Mouse (Mus musculus): ENCODE results near the gene Scimp. TPM values are rescaled to one million over a fixed set of nuclear protein-coding genes. Genes with fewer than 3 reads are reported as not detected.

Gene Scimp
- polyA plus RNA-seq, 1 experiment from 2014 or later: 0.22 TPM

GRCm38 (mm10) chr11:70831201-70831600 is 18.8 kb upstream of the Scimp start:
- 70% methylated on average over 3 of the region's 3 CpGs for WGBS
- no peak overlapping the region for H3K9ac ChIP-seq
- no peaks in the 10 kb centered on the region for H3K36me3 ChIP-seq
- no peaks in the 10 kb centered on the region for H3K27me3 ChIP-seq
- H3K9me3 ChIP-seq: no peaks in the 10 kb centered on the region; the same call in 1 of the 2 replicates
- no peak overlapping the region for H3K27ac ChIP-seq
- H3K4me3 ChIP-seq: no peak overlapping the region
- H3K4me1 ChIP-seq: no peaks in the 10 kb centered on the region
- ATAC-seq (ENCODE audit: low FRiP score, low read depth): no peak
- no peak overlapping the region for H3K4me2 ChIP-seq (replicated peaks)

- WGBS: 86% methylated on average over 11 of the region's 11 CpGs
These were observed 16.7 kb upstream of the Scimp start for GRCm38 (mm10) chr11:70828975-70829615.

GRCm38 (mm10) chr11:70826207-70826606 is 13.8 kb upstream of the Scimp start:
- Histone ChIP-seq H3K36me3 (no peaks in the 10 kb centered on the region), H3K27me3 (no peaks in the 10 kb centered on the region), H3K9me3 (no peaks in the 10 kb centered on the region; the same call in 1 of the 2 replicates), H3K9ac (no peak overlapping the region), H3K4me3 (no peak overlapping the region), H3K27ac (no peak overlapping the region), H3K4me1 (peaks cover 8% of the 10 kb centered on the region), H3K4me2 (replicated peaks) (no peak overlapping the region)
- 78% methylated on average over 2 of the region's 2 CpGs for WGBS
- no peak for ATAC-seq (ENCODE audit: low FRiP score, low read depth)

More at GRCm38 (mm10) chr11:70828975-70829615, 16.7 kb upstream of the Scimp start:
- Histone ChIP-seq H3K36me3 (no peaks in the 10 kb centered on the region), H3K9ac (no peak overlapping the region), H3K4me3 (no peak overlapping the region), H3K4me2 (replicated peaks) (no peak overlapping the region), H3K4me1 (no peaks in the 10 kb centered on the region), H3K27me3 (no peaks in the 10 kb centered on the region), H3K27ac (no peak overlapping the region), H3K9me3 (no peaks in the 10 kb centered on the region; the same call in 1 of the 2 replicates)
- no peak for ATAC-seq (ENCODE audit: low FRiP score, low read depth)

DNA sequence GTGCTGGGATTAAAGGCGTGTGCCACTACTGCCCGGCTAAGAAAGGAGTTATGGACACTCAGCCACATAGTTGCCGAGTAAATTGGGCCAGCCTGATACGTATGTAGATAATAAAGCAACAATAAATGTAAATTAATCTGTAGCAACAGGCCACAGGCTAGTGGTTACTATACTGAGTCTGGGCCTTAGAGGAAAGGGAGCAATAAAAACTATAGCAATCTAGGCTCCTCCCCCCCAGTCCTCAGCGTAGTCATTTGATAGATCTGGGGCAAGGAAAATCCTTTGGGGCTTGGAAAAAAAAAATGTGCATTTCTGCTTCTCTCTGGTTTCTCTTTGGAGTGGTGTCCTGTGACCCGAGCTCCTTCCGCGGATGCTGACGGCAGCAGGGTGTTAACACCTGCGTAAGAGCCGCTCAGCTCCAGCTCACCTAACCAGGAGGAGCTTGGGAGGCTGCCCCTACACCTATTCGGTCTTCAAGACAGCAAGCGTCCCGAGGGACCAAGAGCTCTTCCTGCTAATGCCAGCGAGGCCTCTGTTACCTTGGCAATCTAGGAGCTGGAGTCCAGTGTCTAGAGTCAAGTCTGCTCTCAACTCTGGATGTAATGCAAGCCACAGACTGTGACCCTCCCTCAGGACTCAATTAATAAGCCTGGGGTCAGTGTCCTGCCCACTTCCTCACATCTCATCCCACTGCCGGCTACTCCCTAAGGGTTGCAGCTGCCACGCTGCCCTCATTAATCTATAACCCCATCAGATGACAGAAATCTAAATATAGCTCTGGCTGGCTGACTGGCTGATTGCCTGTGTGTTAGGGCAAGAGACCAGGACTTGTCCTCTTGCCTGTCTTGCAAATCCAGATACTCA is 9.6 kb upstream of the Scimp start:
- 37% methylated on average over 17 of the region's 17 CpGs for WGBS
- ATAC-seq (ENCODE audit: low FRiP score, low read depth): no peak

GRCm38 (mm10) chr11:70820120-70820519 is 7.7 kb upstream of the Scimp start:
- Histone ChIP-seq H3K4me1 (peaks cover 8% of the 10 kb centered on the region), H3K9me3 (no peaks in the 10 kb centered on the region), H3K27ac (no peak overlapping the region), H3K9ac (no peak overlapping the region), H3K27me3 (no peaks in the 10 kb centered on the region), H3K4me3 (no peak overlapping the region), H3K4me2 (replicated peaks) (no peak overlapping the region), H3K36me3 (no peaks in the 10 kb centered on the region)
- no peak for ATAC-seq (ENCODE audit: low FRiP score, low read depth)
- 51% methylated on average over 8 of the region's 8 CpGs for WGBS

More for the DNA sequence above, 9.6 kb upstream of the Scimp start:
- no peaks in the 10 kb centered on the region; the same call in 1 of the 2 replicates for H3K9me3 ChIP-seq
- H3K27me3 ChIP-seq: no peaks in the 10 kb centered on the region
- H3K36me3 ChIP-seq: no peaks in the 10 kb centered on the region
- H3K9ac ChIP-seq: no peak overlapping the region
- no peak overlapping the region for H3K4me3 ChIP-seq
- H3K4me2 ChIP-seq (replicated peaks): no peak overlapping the region
- H3K4me1 ChIP-seq: peaks cover 8% of the 10 kb centered on the region
- H3K27ac ChIP-seq: no peak overlapping the region

GRCm38 (mm10) chr11:70816770-70817169 is 4.4 kb upstream of the Scimp start:
- Histone ChIP-seq H3K4me1 (peaks cover 2% of the 10 kb centered on the region; the same call in 1 of the 2 replicates), H3K4me3 (no peak overlapping the region), H3K4me2 (replicated peaks) (no peak overlapping the region), H3K9ac (no peak overlapping the region), H3K36me3 (no peaks in the 10 kb centered on the region), H3K27me3 (no peaks in the 10 kb centered on the region), H3K27ac (no peak overlapping the region), H3K9me3 (no peaks in the 10 kb centered on the region)
- WGBS: 72% methylated on average over 4 of the region's 4 CpGs
- no peak for ATAC-seq (ENCODE audit: low FRiP score, low read depth)

DNA sequence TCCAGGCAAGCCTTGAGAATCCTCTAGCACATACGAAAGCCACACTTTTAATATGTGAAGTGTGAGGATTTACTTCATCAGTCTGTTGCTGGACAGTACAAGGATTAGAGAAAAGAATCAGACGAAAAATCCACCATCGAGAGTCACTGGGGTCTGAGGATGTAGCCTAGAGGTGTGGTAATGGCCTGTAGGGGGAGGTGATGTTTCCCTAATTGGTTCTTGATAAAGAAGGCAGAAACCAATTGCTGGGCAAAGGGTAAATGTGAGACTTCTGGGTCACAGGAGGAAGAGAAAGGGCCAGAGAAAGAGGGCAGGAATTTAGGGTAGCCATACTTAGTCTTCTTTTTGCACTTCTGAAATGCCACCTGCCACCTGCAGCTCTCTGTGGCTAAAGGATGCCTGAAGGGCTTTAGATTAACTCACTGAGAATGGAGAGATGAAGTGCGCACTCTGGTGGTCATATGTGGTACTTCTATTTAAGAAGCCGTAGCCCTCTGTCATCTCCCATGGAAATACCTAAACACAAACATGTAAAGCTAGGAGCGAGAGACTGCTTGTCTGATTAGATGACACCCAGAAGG is 3.2 kb upstream of the Scimp start:
- ATAC-seq (ENCODE audit: low FRiP score, low read depth): no peak
- Histone ChIP-seq H3K9ac (no peak overlapping the region), H3K36me3 (no peaks in the 10 kb centered on the region), H3K27ac (no peak overlapping the region), H3K9me3 (no peaks in the 10 kb centered on the region), H3K4me3 (no peak overlapping the region), H3K4me2 (replicated peaks) (no peak overlapping the region), H3K27me3 (no peaks in the 10 kb centered on the region), H3K4me1 (no peaks in the 10 kb centered on the region)
- 27% methylated on average over 6 of the region's 6 CpGs for WGBS

DNA sequence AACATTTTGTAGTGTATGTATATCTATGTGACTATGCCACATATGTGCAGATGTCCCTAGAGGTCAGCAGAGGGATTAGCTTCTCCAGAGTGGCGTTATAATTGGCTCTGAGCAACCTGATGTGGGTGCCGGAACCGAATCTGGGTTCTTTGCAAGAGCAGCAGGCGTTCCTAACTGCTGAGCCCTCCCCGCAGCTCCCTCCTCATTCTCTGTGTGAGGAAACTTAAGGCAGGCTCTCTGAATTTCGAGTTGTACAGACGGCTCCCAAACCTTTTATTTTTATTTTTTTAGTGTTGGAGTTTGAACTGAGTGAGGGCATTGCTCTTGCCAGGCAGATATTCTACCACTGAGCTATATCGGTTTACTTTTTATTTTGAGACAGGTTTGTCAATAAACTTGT is 2.7 kb upstream of the Scimp start:
- H3K27ac ChIP-seq: no peak overlapping the region
- H3K27me3 ChIP-seq: no peaks in the 10 kb centered on the region
- H3K4me3 ChIP-seq: no peak overlapping the region
- no peaks in the 10 kb centered on the region for H3K9me3 ChIP-seq
- 74% methylated on average over 8 of the region's 8 CpGs for WGBS
- no peak overlapping the region for H3K4me2 ChIP-seq (replicated peaks)
- H3K36me3 ChIP-seq: no peaks in the 10 kb centered on the region
- ATAC-seq (ENCODE audit: low FRiP score, low read depth): no peak
- no peak overlapping the region for H3K9ac ChIP-seq
- H3K4me1 ChIP-seq: no peaks in the 10 kb centered on the region

DNA sequence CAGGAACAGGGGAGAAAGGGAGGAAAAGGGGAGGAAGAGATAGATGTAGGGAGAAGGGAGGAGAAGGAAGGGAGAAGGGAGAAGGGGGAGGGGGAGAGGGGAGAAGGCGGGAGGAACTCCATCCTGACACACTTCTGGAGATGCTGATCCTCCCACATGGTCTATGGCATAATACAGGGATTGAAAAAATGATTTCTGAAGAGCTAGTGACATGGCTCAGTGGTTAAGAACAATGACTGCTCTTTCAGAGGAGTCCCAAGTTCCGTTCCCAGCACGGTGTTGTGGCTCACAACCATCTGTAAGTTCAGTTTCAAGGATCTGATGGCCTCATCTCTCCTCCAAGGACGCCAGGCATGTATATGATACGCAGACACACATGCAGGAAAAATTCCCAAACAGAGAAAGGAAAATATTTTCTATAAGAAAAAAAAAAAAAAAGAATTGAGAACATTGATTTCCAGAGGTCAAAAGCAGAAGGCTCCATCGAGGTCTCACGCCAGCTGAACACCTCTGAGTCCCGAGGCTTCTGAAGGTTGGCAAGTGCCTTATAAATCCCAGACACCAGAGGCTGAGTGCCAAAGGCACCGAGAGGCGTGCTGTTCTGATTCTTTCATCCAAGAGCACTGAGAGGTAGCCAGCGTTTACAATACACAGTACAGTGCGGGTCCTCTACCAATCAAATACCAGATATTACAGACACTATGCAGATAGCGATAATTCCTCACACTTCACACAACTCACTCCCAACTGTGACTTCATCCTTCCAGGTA is 730 bp downstream of the Scimp start:
- Histone ChIP-seq H3K9ac (no peak overlapping the region), H3K4me2 (replicated peaks) (no peak overlapping the region), H3K27me3 (no peaks in the 10 kb centered on the region), H3K4me3 (no peak overlapping the region), H3K4me1 (no peaks in the 10 kb centered on the region), H3K36me3 (no peaks in the 10 kb centered on the region), H3K9me3 (no peaks in the 10 kb centered on the region), H3K27ac (no peak overlapping the region)
- 75% methylated on average over 13 of the region's 13 CpGs for WGBS
- no peak for ATAC-seq (ENCODE audit: low FRiP score, low read depth)

DNA sequence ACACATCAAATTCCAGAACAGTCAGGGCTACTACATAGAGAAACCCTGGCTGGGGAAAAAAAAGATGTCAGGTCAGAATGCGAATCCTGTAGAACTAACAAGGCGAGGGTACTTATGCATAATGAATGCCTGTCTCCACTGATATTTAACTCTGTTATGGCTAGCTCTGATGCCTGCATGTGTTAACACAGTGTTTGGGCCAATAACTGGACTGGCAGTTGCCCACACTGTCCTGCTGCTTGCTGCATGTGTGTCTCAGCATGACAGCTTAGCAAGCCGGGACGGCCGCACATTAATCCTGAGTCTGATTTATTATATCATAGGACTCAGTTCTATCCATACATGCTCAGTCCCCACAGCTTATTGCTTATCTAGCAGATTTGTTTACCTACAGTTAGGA is 1.3 kb downstream of the Scimp start:
- ATAC-seq (ENCODE audit: low FRiP score, low read depth): no peak
- Histone ChIP-seq H3K27me3 (no peaks in the 10 kb centered on the region), H3K4me1 (no peaks in the 10 kb centered on the region), H3K4me3 (no peak overlapping the region), H3K4me2 (replicated peaks) (no peak overlapping the region), H3K9ac (no peak overlapping the region), H3K36me3 (no peaks in the 10 kb centered on the region), H3K9me3 (no peaks in the 10 kb centered on the region), H3K27ac (no peak overlapping the region)
- 78% methylated on average over 5 of the region's 5 CpGs for WGBS

DNA sequence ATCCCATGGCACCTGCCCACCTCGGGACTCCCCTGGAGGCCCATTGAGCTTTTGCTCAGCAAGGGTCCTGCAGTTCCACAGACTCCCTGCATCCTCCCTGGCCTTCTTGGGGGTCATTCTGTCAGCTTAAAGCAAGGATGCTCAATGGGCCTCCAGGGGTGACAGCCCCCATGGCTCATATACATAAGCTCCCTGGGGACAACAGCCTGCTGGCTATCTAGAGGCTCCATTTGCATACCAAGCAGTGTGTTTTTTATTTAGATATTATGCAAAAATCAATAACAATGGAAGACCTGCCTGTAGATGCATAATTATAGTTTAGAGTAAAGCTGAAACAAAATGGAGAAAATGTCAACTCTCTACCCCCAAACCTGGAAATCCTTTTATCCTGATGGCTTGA is 3.4 kb downstream of the Scimp start:
- 5% methylated on average over 1 of the region's 1 CpGs for WGBS
- no peaks in the 10 kb centered on the region for H3K36me3 ChIP-seq
- no peaks in the 10 kb centered on the region for H3K27me3 ChIP-seq
- H3K27ac ChIP-seq: no peak overlapping the region
- no peak for ATAC-seq (ENCODE audit: low FRiP score, low read depth)
- H3K9ac ChIP-seq: no peak overlapping the region
- H3K4me2 ChIP-seq (replicated peaks): no peak overlapping the region
- no peak overlapping the region for H3K4me3 ChIP-seq
- H3K4me1 ChIP-seq: no peaks in the 10 kb centered on the region
- H3K9me3 ChIP-seq: no peaks in the 10 kb centered on the region

GRCm38 (mm10) chr11:70808101-70808500 is 4.3 kb downstream of the Scimp start:
- 73% methylated on average over 3 of the region's 3 CpGs for WGBS
- no peaks in the 10 kb centered on the region for H3K9me3 ChIP-seq
- H3K4me3 ChIP-seq: no peak overlapping the region
- H3K27ac ChIP-seq: no peak overlapping the region
- no peak overlapping the region for H3K9ac ChIP-seq
- H3K4me2 ChIP-seq (replicated peaks): no peak overlapping the region
- no peaks in the 10 kb centered on the region for H3K27me3 ChIP-seq
- no peak for ATAC-seq (ENCODE audit: low FRiP score, low read depth)
- no peaks in the 10 kb centered on the region for H3K4me1 ChIP-seq
- no peaks in the 10 kb centered on the region for H3K36me3 ChIP-seq
